Mouse (Mus musculus) C2C12 (cell line): ENCODE results near the gene Pbx1. TPM values are rescaled to one million over a fixed set of nuclear protein-coding genes. Genes with fewer than 3 reads are reported as not detected.

ENCODE experiments used
- H3K27me3 ChIP-seq: one replicate; pipeline ENCODE4 v1.6.1; 2011; ENCODE audit not compliant: control insufficient read depth, insufficient read depth, insufficient read length
- H3K36me3 ChIP-seq: one replicate; pipeline ENCODE4 v1.6.1; 2011; ENCODE audit not compliant: control insufficient read depth, insufficient read depth
- H3K4me3 ChIP-seq: one replicate; pipeline ENCODE4 v1.5.1; 2011; ENCODE audit warnings: mild to moderate bottlenecking, control low read depth; ENCODE audit not compliant: poor library complexity, insufficient read depth, severe bottlenecking
- H3K79me2 ChIP-seq: one replicate; pipeline ENCODE4 v1.6.1; 2011; ENCODE audit not compliant: control insufficient read depth, insufficient read depth
- H3K79me3 ChIP-seq: one replicate; pipeline ENCODE4 v1.6.1; 2011; ENCODE audit warnings: low read depth, control low read depth
- H3ac ChIP-seq: one replicate; pipeline ENCODE3; 2011; ENCODE audit warnings: low read depth; ENCODE audit not compliant: control insufficient read depth, insufficient read length
- CEBPB ChIP-seq: IDR thresholded peaks from one replicate; pipeline ENCODE4 v1.6.1; 2011; ENCODE audit warnings: low read depth, mild to moderate bottlenecking, control low read depth, moderate library complexity
- CTCF ChIP-seq: IDR thresholded peaks from one replicate; pipeline ENCODE4 v1.5.1; 2011; ENCODE audit not compliant: control insufficient read depth, insufficient read depth, insufficient read length
- FOSL1 ChIP-seq: IDR thresholded peaks from one replicate; pipeline ENCODE4 v1.8.0; 2011; ENCODE audit warnings: mild to moderate bottlenecking, low read length; ENCODE audit not compliant: poor library complexity, insufficient read depth, severe bottlenecking
- MAX ChIP-seq: IDR thresholded peaks from one replicate; pipeline ENCODE4 v1.6.1; 2011; ENCODE audit warnings: mild to moderate bottlenecking, control low read depth
- MYOD1 ChIP-seq: IDR thresholded peaks from one replicate; pipeline ENCODE4 v1.6.1; 2011; ENCODE audit warnings: low read depth; ENCODE audit not compliant: control insufficient read depth, insufficient read length
- MYOG ChIP-seq: IDR thresholded peaks from one replicate; pipeline ENCODE4 v1.6.1; 2011; ENCODE audit not compliant: control insufficient read depth, insufficient read length; ENCODE audit errors: extremely low read depth
- USF1 ChIP-seq: IDR thresholded peaks from one replicate; pipeline ENCODE4 v1.6.1; 2011; ENCODE audit warnings: low read depth, mild to moderate bottlenecking, control low read depth, moderate library complexity
- polyA plus RNA-seq: library from polyadenylated mRNA; unstranded; fragments of >200 nt; fragmentation: generic; extraction: Trizol; gene quantifications from one replicate; pipeline ENCODE4 v1.2.1, GENCODE M21; 2012; ENCODE audit warnings: missing spikeins

The Pbx1 gene
- polyA plus RNA-seq, 1 experiment = 29.4 TPM

GRCm38 (mm10) chr1:168287843-168288591, 144.1 kb downstream of the Pbx1 start:
- no peaks in the 10 kb centered on the region for H3K36me3 ChIP-seq
- H3K27me3 ChIP-seq = no peaks in the 10 kb centered on the region
- no peak overlapping the region for H3ac ChIP-seq

GRCm38 (mm10) chr1:168286862-168287650, 145.0 kb downstream of the Pbx1 start:
- H3K4me3 ChIP-seq = no peak overlapping the region
- H3K36me3 ChIP-seq = no peaks in the 10 kb centered on the region
- H3K79me3 ChIP-seq = peaks cover 22% of the 10 kb centered on the region
- TF ChIP-seq MYOD1 (no peak), CEBPB (no peak), FOSL1 (no peak), CTCF (no peak), MAX (no peak)
- H3ac ChIP-seq = no peak overlapping the region
- peaks cover 87% of the 10 kb centered on the region for H3K79me2 ChIP-seq
- H3K27me3 ChIP-seq = no peaks in the 10 kb centered on the region

More at GRCm38 (mm10) chr1:168287843-168288591, 144.1 kb downstream of the Pbx1 start:
- Histone ChIP-seq H3K79me3 (peaks cover 24% of the 10 kb centered on the region), H3K4me3 (no peak overlapping the region), H3K79me2 (peaks cover 87% of the 10 kb centered on the region)
- TF ChIP-seq CEBPB (no peak), FOSL1 (no peak), MYOG (no peak), MYOD1 (no peak), USF1 (no peak), MAX (no peak), CTCF (no peak)

GRCm38 (mm10) chr1:168284566-168285141, 147.4 kb downstream of the Pbx1 start:
- TF ChIP-seq USF1 (no peak), MYOG (no peak), MYOD1 (no peak), CEBPB (no peak), MAX (no peak), CTCF (no peak), FOSL1 (no peak)
- Histone ChIP-seq H3K79me2 (peaks cover 86% of the 10 kb centered on the region), H3K79me3 (peaks cover 21% of the 10 kb centered on the region), H3K27me3 (no peaks in the 10 kb centered on the region), H3K4me3 (no peak overlapping the region), H3ac (no peak overlapping the region), H3K36me3 (no peaks in the 10 kb centered on the region)

GRCm38 (mm10) chr1:168283841-168284565, 148.1 kb downstream of the Pbx1 start:
- no peaks in the 10 kb centered on the region for H3K36me3 ChIP-seq
- no peaks in the 10 kb centered on the region for H3K27me3 ChIP-seq
- H3K79me3 ChIP-seq = peaks cover 21% of the 10 kb centered on the region
- no peak overlapping the region for H3ac ChIP-seq
- peaks cover 84% of the 10 kb centered on the region for H3K79me2 ChIP-seq
- H3K4me3 ChIP-seq = no peak overlapping the region
- TF ChIP-seq MAX = no peak
- no peak for TF ChIP-seq MYOG
- no peak for TF ChIP-seq CTCF
- TF ChIP-seq CEBPB = no peak
- TF ChIP-seq MYOD1 = no peak
- TF ChIP-seq USF1 = no peak
- TF ChIP-seq FOSL1 = no peak

GRCm38 (mm10) chr1:168283421-168283820, 148.6 kb downstream of the Pbx1 start:
- Histone ChIP-seq H3K79me2 (peaks cover 83% of the 10 kb centered on the region), H3ac (no peak overlapping the region), H3K36me3 (no peaks in the 10 kb centered on the region), H3K79me3 (peaks cover 21% of the 10 kb centered on the region), H3K27me3 (no peaks in the 10 kb centered on the region), H3K4me3 (no peak overlapping the region)
- no peak for TF ChIP-seq MYOD1
- no peak for TF ChIP-seq CTCF
- TF ChIP-seq MYOG = no peak
- TF ChIP-seq MAX = no peak
- TF ChIP-seq USF1 = no peak
- TF ChIP-seq CEBPB = no peak
- no peak for TF ChIP-seq FOSL1
